Mouse (Mus musculus) testis, adult 2 months (tissue): ENCODE results near the gene Pstpip1. TPM values are rescaled to one million over a fixed set of nuclear protein-coding genes. Genes with fewer than 3 reads are reported as not detected.

Experiments
- H3K27ac ChIP-seq: fragments of 200-500 bp; 2 replicates; pipeline ENCODE4 v1.5.1; 2012; ENCODE audit warnings: low read depth, low read length; ENCODE audit not compliant: control insufficient read depth, insufficient read depth
- H3K27me3 ChIP-seq: fragments of 200-500 bp; 2 replicates; pipeline ENCODE4 v1.6.1; 2012; ENCODE audit warnings: mild to moderate bottlenecking, low read length, moderate library complexity; ENCODE audit not compliant: control insufficient read depth, insufficient read depth
- H3K36me3 ChIP-seq: fragments of 200-500 bp; 2 replicates; pipeline ENCODE4 v1.6.1; 2012; ENCODE audit warnings: mild to moderate bottlenecking, low read length; ENCODE audit not compliant: control insufficient read depth, insufficient read depth
- H3K4me1 ChIP-seq: fragments of 200-500 bp; 2 replicates; pipeline ENCODE4 v1.6.1; 2012; ENCODE audit warnings: low read length; ENCODE audit not compliant: control insufficient read depth, insufficient read depth
- H3K4me3 ChIP-seq: fragments of 200-500 bp; 2 replicates; pipeline ENCODE4 v1.5.1; 2012; ENCODE audit warnings: low read depth, mild to moderate bottlenecking, low read length, moderate library complexity, mixed read lengths; ENCODE audit not compliant: control insufficient read depth
- CTCF ChIP-seq: fragments of 200-500 bp; IDR thresholded peaks from 2 replicates; pipeline ENCODE4 v1.5.1; 2012; ENCODE audit warnings: low read depth, mild to moderate bottlenecking, inconsistent platforms, low read length, moderate library complexity; ENCODE audit not compliant: control insufficient read depth, insufficient read depth, insufficient replicate concordance
- POLR2A ChIP-seq: fragments of 200-500 bp; IDR thresholded peaks from 2 replicates; pipeline ENCODE4 v1.6.1; 2012; ENCODE audit warnings: low read depth, mild to moderate bottlenecking, inconsistent platforms, low read length, moderate library complexity; ENCODE audit not compliant: control insufficient read depth
- polyA plus RNA-seq: library from polyadenylated mRNA; depleted of rRNA; stranded (reverse); fragments of >200 nt; gene quantifications from 2 replicates; pipeline ENCODE4 v1.2.3, GENCODE M21; 2012; rRNA removed

Pstpip1 gene
- polyA plus RNA-seq, 1 experiment, result 3.6 TPM

GRCm38 (mm10) chr9:56175316-56175715 lies 85.6 kb downstream of the Pstpip1 start:
- Histone ChIP-seq H3K4me1 (no peaks in the 10 kb centered on the region), H3K36me3 (no peaks in the 10 kb centered on the region), H3K4me3 (no peak overlapping the region), H3K27ac (no peak overlapping the region), H3K27me3 (no peaks in the 10 kb centered on the region)
- TF ChIP-seq CTCF (no peak), POLR2A (no peak)

- Histone ChIP-seq H3K36me3 (no peaks in the 10 kb centered on the region), H3K4me3 (no peak overlapping the region), H3K27me3 (no peaks in the 10 kb centered on the region), H3K27ac (no peak overlapping the region), H3K4me1 (no peaks in the 10 kb centered on the region)
- TF ChIP-seq CTCF, result no peak
Observed at GRCm38 (mm10) chr9:56177354-56177753, 87.6 kb downstream of the Pstpip1 start.

Other genes with a start within 250 kb of the Pstpip1 start
- 19.9 and 20.1 TPM in 2 replicates for gene Scaper, start 151.8 kb upstream of the Pstpip1 start, polyA plus RNA-seq
- gene 4930563M21Rik, start 79.4 kb upstream of the Pstpip1 start, polyA plus RNA-seq, result 14.4 and 25.3 TPM in 2 replicates
- 18.3 and 18.6 TPM in 2 replicates for gene Rcn2, start 48.1 kb upstream of the Pstpip1 start, polyA plus RNA-seq
- 61.5 and 71.2 TPM in 2 replicates for gene Tspan3, start 75.5 kb downstream of the Pstpip1 start, polyA plus RNA-seq